Mouse (Mus musculus): Measurements from ENCODE around the gene Rbm8a. TPM values are rescaled to one million over a fixed set of nuclear protein-coding genes. Genes with fewer than 3 reads are reported as not detected.

Rbm8a gene
- polyA plus RNA-seq, 1 experiment from 2014 or later, result 185 TPM

- no peaks in the 10 kb centered on the region for H3K9me3 ChIP-seq
- no peak overlapping the region for H3K4me3 ChIP-seq
- H3K4me1 ChIP-seq (replicated peaks), result peaks cover 44% of the 10 kb centered on the region
- peaks cover 38% of the 10 kb centered on the region for H3K36me3 ChIP-seq
- H3K27me3 ChIP-seq (ENCODE audit: insufficient read depth, poor library complexity, severe bottlenecking), result no peaks in the 10 kb centered on the region
- DNase-seq (ENCODE audit: low spot score), result no peak
- H3K27ac ChIP-seq, result no peak overlapping the region
Measured at GRCm38 (mm10) chr3:96632058-96632457, 2.3 kb downstream of the Rbm8a start.

DNA sequence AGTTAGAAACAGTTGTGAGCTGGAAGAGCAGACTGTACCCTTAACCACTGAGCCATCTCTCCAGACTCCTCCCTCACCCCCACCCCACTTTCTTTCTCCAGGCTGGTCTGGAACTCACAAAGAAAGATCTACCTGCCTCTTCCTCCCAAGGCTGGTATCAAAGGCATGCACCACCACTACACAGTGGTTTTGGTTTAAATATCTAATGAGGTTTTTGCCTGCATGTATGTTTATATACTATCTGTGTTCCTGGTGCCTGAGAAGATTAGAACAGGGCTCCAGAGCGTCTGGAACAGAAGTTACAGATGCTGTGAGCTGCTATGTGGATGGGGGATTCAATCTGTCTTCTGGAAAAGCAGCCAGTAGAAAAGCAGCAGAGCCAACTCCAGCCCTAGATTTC lies 4.3 kb downstream of the Rbm8a start:
- H3K27me3 ChIP-seq (ENCODE audit: insufficient read depth, poor library complexity, severe bottlenecking), result no peaks in the 10 kb centered on the region
- H3K4me1 ChIP-seq (replicated peaks), result peaks cover 40% of the 10 kb centered on the region
- H3K27ac ChIP-seq, result no peak overlapping the region
- DNase-seq (ENCODE audit: low spot score), result no peak
- no peak overlapping the region for H3K4me3 ChIP-seq
- peaks cover 51% of the 10 kb centered on the region for H3K36me3 ChIP-seq
- H3K9me3 ChIP-seq, result no peaks in the 10 kb centered on the region
- WGBS, result 71% methylated on average over 1 of the region's 1 CpGs

- H3K9me3 ChIP-seq, result no peaks in the 10 kb centered on the region
- no peaks in the 10 kb centered on the region for H3K27me3 ChIP-seq (ENCODE audit: insufficient read depth, poor library complexity, severe bottlenecking)
- WGBS, result 2% methylated on average over 60 of the region's 60 CpGs
- peak within 1 kb of the TSS; percentile 81 for H3K4me3 ChIP-seq
- peak within 1 kb of the TSS; percentile 93 for H3K27ac ChIP-seq
- H3K4me1 ChIP-seq (replicated peaks), result peaks cover 36% of the 10 kb centered on the region
- peak; percentile 85 for DNase-seq (ENCODE audit: low spot score)
- H3K36me3 ChIP-seq, result peaks cover 63% of the 10 kb centered on the region
Measured at GRCm38 (mm10) chr3:96634928-96635879, 5.5 kb downstream of the Rbm8a start, which contains the start of the genes Pex11b and Gm42957. TSS of gene Pex11b (plus strand) at chr3:96635376. TSS of gene Gm42957 (plus strand) at chr3:96635474.

- Histone ChIP-seq H3K36me3 (peaks cover 67% of the 10 kb centered on the region), H3K9me3 (no peaks in the 10 kb centered on the region), H3K27me3 (ENCODE audit: insufficient read depth, poor library complexity, severe bottlenecking) (no peaks in the 10 kb centered on the region), H3K4me3 (peak overlapping the region; percentile 81), H3K4me1 (replicated peaks) (peaks cover 30% of the 10 kb centered on the region), H3K27ac (peak overlapping the region; percentile 93)
- WGBS, result 14% methylated on average over 15 of the region's 15 CpGs
- no peak for DNase-seq (ENCODE audit: low spot score)
Measured at GRCm38 (mm10) chr3:96635906-96636305, 6.2 kb downstream of the Rbm8a start.

DNA sequence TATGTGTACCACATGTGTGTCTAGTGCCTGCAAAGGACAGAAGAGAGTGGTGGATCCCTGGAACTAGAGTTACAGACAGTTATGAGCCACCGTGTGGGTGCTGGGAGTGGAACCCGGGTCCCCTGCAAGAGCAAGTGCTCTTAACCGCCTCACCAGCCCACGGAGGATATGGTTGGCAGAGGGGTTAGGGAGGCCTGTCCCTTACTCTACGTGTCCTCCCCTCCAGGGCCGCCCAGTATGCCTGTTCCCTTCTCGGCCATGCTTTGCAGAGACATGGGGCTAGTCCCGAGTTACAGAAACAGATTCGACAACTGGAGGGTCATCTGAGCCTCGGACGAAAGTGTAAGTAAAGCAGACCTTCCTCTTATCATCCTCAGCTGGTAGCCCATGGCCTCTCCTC lies 6.7 kb downstream of the Rbm8a start:
- peak overlapping the region; percentile 81 for H3K4me3 ChIP-seq
- no peaks in the 10 kb centered on the region for H3K27me3 ChIP-seq (ENCODE audit: insufficient read depth, poor library complexity, severe bottlenecking)
- no peak for DNase-seq (ENCODE audit: low spot score)
- peaks cover 26% of the 10 kb centered on the region for H3K4me1 ChIP-seq (replicated peaks)
- no peaks in the 10 kb centered on the region for H3K9me3 ChIP-seq
- 70% methylated on average over 11 of the region's 11 CpGs for WGBS
- H3K27ac ChIP-seq, result peak overlapping the region; percentile 66; the same call in 1 of the 2 replicates
- peaks cover 67% of the 10 kb centered on the region for H3K36me3 ChIP-seq

GRCm38 (mm10) chr3:96639219-96639618 lies 9.5 kb downstream of the Rbm8a start:
- no peak overlapping the region for H3K4me3 ChIP-seq
- peaks cover 25% of the 10 kb centered on the region for H3K4me1 ChIP-seq (replicated peaks)
- no peak overlapping the region for H3K27ac ChIP-seq
- H3K9me3 ChIP-seq, result no peaks in the 10 kb centered on the region
- peak; percentile 57 for DNase-seq (ENCODE audit: low spot score)
- H3K36me3 ChIP-seq, result peaks cover 65% of the 10 kb centered on the region
- 91% methylated on average over 1 of the region's 1 CpGs for WGBS
- no peaks in the 10 kb centered on the region for H3K27me3 ChIP-seq (ENCODE audit: insufficient read depth, poor library complexity, severe bottlenecking)

DNA sequence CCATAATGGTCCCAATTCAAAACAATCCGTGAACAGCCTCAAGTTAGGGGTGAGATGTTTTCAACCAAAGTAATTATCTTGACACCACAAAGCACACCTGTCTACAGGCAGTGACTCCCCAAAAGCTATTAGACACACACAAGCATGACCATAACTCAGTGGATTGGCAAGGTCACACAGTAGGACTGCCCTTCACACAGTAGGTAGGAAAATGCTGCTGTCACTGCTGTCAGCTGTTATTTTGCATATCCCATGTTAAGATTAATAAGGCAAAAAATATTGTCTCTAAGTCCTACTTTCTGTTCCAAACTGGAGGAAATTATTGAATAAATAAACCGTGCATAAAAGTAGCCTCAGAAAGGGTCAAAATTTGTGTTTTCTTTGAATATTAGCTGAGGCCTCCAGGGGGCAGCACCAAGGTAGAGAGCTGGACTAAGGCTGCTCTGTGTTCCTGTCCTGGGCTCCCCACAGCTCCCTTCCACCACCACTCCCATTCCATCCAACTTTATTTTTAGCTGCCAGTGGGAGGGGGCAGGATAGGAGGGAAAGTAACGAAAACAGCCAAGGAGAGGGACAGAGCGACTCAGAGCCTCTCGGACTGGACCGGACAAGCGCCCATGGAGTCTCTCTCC lies 15.4 kb downstream of the Rbm8a start, which contains the start of gene Itga10:
TSS of gene Itga10 (plus strand) at position 567 of the 632 bp plus-strand sequence.
- Histone ChIP-seq H3K4me3 (no peak within 1 kb of the TSS), H3K4me1 (replicated peaks) (no peaks in the 10 kb centered on the region), H3K27me3 (ENCODE audit: insufficient read depth, poor library complexity, severe bottlenecking) (no peaks in the 10 kb centered on the region), H3K36me3 (peaks cover 38% of the 10 kb centered on the region), H3K9me3 (no peaks in the 10 kb centered on the region), H3K27ac (no peak within 1 kb of the TSS)
- DNase-seq (ENCODE audit: low spot score), result peak; percentile 20
- 65% methylated on average over 7 of the region's 7 CpGs for WGBS

DNA sequence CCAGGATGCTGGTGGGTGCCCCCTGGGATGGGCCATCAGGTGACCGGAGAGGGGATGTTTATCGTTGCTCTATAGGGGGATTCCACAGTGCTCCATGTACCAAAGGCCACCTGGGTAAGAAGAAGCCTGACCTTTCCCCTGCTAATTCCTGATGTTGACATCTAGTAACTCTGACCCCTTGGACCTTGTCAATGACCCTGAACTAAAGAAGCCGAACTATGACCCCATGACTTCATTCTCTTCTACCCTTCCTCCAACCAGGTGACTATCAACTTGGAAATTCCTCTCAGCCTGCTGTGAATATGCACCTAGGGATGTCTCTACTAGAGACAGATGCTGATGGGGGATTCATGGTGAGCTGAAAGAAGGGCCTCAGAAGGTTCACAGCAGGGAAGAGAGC lies 17.6 kb downstream of the Rbm8a start:
- no peak for DNase-seq (ENCODE audit: low spot score)
- H3K9me3 ChIP-seq, result no peaks in the 10 kb centered on the region
- no peak overlapping the region for H3K4me3 ChIP-seq
- no peaks in the 10 kb centered on the region for H3K4me1 ChIP-seq (replicated peaks)
- no peaks in the 10 kb centered on the region for H3K27me3 ChIP-seq (ENCODE audit: insufficient read depth, poor library complexity, severe bottlenecking)
- H3K27ac ChIP-seq, result no peak overlapping the region
- H3K36me3 ChIP-seq, result peaks cover 27% of the 10 kb centered on the region
- 87% methylated on average over 3 of the region's 3 CpGs for WGBS

DNA sequence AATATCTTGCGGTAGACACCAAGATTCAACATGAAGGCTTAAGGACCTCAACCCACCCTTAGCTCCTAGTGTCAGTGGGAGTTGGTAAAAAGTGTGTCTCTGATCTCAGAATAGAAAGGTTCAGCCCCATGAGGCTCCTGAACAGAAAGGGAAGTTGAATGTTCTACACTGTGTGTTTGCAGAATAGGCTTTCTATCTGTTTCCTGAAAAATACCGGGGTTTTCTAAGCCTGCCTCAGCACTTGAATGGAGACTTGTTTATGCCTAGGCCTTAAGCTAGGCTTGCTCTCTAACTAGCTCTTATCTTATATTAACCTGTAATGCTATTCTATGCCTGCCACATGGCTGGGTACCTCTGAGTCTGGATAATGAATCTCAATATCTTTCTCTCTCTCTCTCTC lies 31.2 kb downstream of the Rbm8a start:
- Histone ChIP-seq H3K27ac (no peak overlapping the region), H3K4me1 (replicated peaks) (peaks cover 15% of the 10 kb centered on the region), H3K9me3 (no peaks in the 10 kb centered on the region), H3K4me3 (no peak overlapping the region), H3K36me3 (peaks cover 8% of the 10 kb centered on the region; the same call in 1 of the 2 replicates), H3K27me3 (ENCODE audit: insufficient read depth, poor library complexity, severe bottlenecking) (peaks cover 7% of the 10 kb centered on the region; the same call in 1 of the 2 replicates)
- WGBS, result 95% methylated on average over 2 of the region's 2 CpGs
- DNase-seq (ENCODE audit: low spot score), result no peak

DNA sequence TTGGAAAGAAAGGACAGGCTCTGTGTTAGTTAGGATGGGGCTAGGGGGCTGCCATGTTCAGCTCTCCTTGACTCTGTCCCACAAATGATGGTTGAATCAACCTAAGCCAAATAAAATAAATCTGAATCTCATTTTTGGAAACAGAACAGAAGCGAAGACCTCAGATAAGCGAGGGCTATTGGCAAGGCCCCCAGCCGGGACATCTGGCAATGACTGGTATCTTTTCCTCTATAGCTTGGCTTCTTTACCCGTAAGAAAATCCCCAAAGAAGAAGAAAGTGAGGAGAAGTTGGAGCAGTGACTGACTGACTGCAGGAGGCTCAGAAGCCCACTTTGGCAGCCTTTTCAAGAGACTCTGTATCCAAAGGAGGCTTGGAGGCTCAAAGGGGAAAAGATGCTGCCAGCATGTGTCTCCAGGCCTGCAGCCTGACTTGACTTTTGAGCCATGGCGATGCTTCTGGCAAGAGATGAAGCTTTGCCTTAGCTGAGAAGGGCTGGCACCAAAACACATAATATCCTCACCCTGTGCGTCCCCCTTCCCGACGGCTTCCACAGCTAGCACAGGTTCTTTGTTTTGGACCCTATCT lies 33.1 kb downstream of the Rbm8a start:
- peaks cover 7% of the 10 kb centered on the region; the same call in 1 of the 2 replicates for H3K27me3 ChIP-seq (ENCODE audit: insufficient read depth, poor library complexity, severe bottlenecking)
- peaks cover 15% of the 10 kb centered on the region for H3K4me1 ChIP-seq (replicated peaks)
- H3K9me3 ChIP-seq, result no peaks in the 10 kb centered on the region
- no peak for DNase-seq (ENCODE audit: low spot score)
- H3K27ac ChIP-seq, result peak overlapping the region; percentile 64
- H3K36me3 ChIP-seq, result no peaks in the 10 kb centered on the region
- H3K4me3 ChIP-seq, result peak overlapping the region; percentile 41; the same call in 1 of the 2 replicates
- 54% methylated on average over 8 of the region's 8 CpGs for WGBS

GRCm38 (mm10) chr3:96663432-96664239 lies 33.9 kb downstream of the Rbm8a start:
- peaks cover 15% of the 10 kb centered on the region for H3K4me1 ChIP-seq (replicated peaks)

More at GRCm38 (mm10) chr3:96663432-96664239, 33.9 kb downstream of the Rbm8a start:
- H3K27me3 ChIP-seq (ENCODE audit: insufficient read depth, poor library complexity, severe bottlenecking), result peaks cover 7% of the 10 kb centered on the region; the same call in 1 of the 2 replicates
- H3K36me3 ChIP-seq, result no peaks in the 10 kb centered on the region
- no peaks in the 10 kb centered on the region for H3K9me3 ChIP-seq
- WGBS, result 6% methylated on average over 18 of the region's 18 CpGs
- DNase-seq (ENCODE audit: low spot score), result peak; percentile 86
- H3K4me3 ChIP-seq, result peak overlapping the region; percentile 41
- H3K27ac ChIP-seq, result peak overlapping the region; percentile 64
